Mouse (Mus musculus) layer of hippocampus, adult 6 months (tissue): ENCODE data around the gene Scgb2b19. TPM values are rescaled to one million over a fixed set of nuclear protein-coding genes. Genes with fewer than 3 reads are reported as not detected.

Experiments used
- long read RNA-seq, 2 experiments: library from polyadenylated mRNA; unstranded; transcript quantifications; one replicate each; pipeline ENCODE4 v2.0.0; 2019 to 2020
- polyA plus RNA-seq: library from polyadenylated mRNA; unstranded; fragments of <200 nt; fragmentation: Nextera tagmentation; gene quantifications from 2 replicates; pipeline ENCODE4 v1.2.3, GENCODE M21; 2021

Gene Scgb2b19
- not detected in 2 replicates for polyA plus RNA-seq
- long read RNA-seq, experiment 1 = 0 reads
- long read RNA-seq, experiment 2 = 0 reads

GRCm38 (mm10) chr7:33280238-33280637 is at the start of gene Scgb2b19:
TSS of gene Scgb2b19 (minus strand) at chr7:33280338.

GRCm38 (mm10) chr7:33286991-33287390 is 6.9 kb upstream of the Scgb2b19 start, which contains the start of gene Scgb1b19:
TSS of gene Scgb1b19 (plus strand) at chr7:33287291.

Other genes starting within 250 kb of the Scgb2b19 start
- not detected in 2 replicates for gene Scgb2b17, start 223.8 kb downstream of the Scgb2b19 start, polyA plus RNA-seq
- gene Scgb1b17, start 216.9 kb downstream of the Scgb2b19 start, polyA plus RNA-seq = not detected in 2 replicates
- not detected in 2 replicates for gene Scgb2b18, start 106.5 kb downstream of the Scgb2b19 start, polyA plus RNA-seq
- gene Scgb1b18, start 94.8 kb downstream of the Scgb2b19 start, polyA plus RNA-seq = not detected in 2 replicates
- not detected in 2 replicates for gene Scgb1b19, start 7.0 kb upstream of the Scgb2b19 start, polyA plus RNA-seq
- gene Scgb2b20, start 86.0 kb upstream of the Scgb2b19 start, polyA plus RNA-seq = not detected in 2 replicates
- not detected in 2 replicates for gene Scgb1b20, start 92.9 kb upstream of the Scgb2b19 start, polyA plus RNA-seq
- gene Scgb2b21, start 240.1 kb upstream of the Scgb2b19 start, polyA plus RNA-seq = not detected in 2 replicates